Mouse (Mus musculus) stomach, postnatal 0 days (tissue): ENCODE data around the gene Dusp7.

Experiments
- CTCF ChIP-seq: IDR thresholded peaks from 2 replicates; pipeline ENCODE4 v1.5.1; 2016; ENCODE audit warnings: antibody characterized with exemption, low read depth, mild to moderate bottlenecking, moderate library complexity
- EP300 ChIP-seq: optimal IDR thresholded peaks from 2 replicates; pipeline ENCODE3; 2016; ENCODE audit warnings: antibody characterized with exemption

- TF ChIP-seq CTCF (no peak), EP300 (no peak)
Observed at GRCm38 (mm10) chr9:106354810-106355209, 13.6 kb upstream of the Dusp7 start.
